ENCODE assay signal across 16 mouse cellular contexts in the genomic region with DNA sequence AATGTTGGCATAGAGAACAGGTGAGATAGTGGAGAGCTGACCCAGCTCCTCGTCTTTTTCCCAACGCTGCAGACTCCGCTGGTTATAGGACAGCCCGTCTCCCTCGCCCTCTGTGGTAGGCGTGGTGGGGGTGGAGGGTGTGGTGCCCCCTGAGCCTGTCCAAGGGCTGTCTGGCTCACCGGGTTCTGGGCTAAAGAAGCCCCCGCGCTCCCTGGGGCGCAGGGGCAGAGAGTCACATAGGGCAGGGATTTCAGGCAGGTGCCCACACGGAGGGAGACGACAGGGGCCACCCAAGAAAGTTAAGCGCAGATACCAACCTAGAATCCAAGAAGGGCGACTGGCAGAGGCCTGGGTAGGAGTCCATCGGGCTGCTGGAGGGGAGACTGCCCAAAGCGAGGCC. TPM values are rescaled to one million over a fixed set of nuclear protein-coding genes. Genes with fewer than 3 reads are reported as not detected.
"Had no signal": no experiment of that assay in that cellular context is flagged by ENCODE, and none has a peak within 500 bp of the region (broad histone marks: within the 10 kb centered on the region; RNA-seq: fewer than 3 reads in every experiment).

No protein-coding gene starts in this region.

- H3K27ac ChIP-seq: lung, embryonic 15.5 days; macrophage; midbrain, embryonic 13.5 days; midbrain, embryonic 15.5 days; neural tube, embryonic 12.5 days; stomach, embryonic 15.5 days; stomach, postnatal 0 days had no signal

- H3K4me3 ChIP-seq: lung, embryonic 15.5 days; megakaryocyte, embryonic 14.5 days; midbrain, embryonic 13.5 days; midbrain, embryonic 15.5 days; neural tube, embryonic 12.5 days; stomach, embryonic 15.5 days had no signal

- H3K27me3 ChIP-seq: lung, embryonic 15.5 days; megakaryocyte, embryonic 14.5 days; midbrain, embryonic 13.5 days; midbrain, embryonic 15.5 days; neural tube, embryonic 12.5 days; stomach, embryonic 15.5 days had no signal

- H3K4me1 ChIP-seq: lung, embryonic 15.5 days; midbrain, embryonic 13.5 days; midbrain, embryonic 15.5 days; neural tube, embryonic 12.5 days; stomach, embryonic 15.5 days had no signal

- DNase-seq: lung, adult 2 months; lung, postnatal 14 days; lung, postnatal 36 days; thymus, adult 2 months; thymus, postnatal 25 days; thymus, postnatal 4 days had no signal

RNA-seq across cellular contexts. Expression of gene Dhh, which starts 44.1 kb away (rescaled TPM):
- total RNA-seq: megakaryocyte progenitor cell, adult 5-6 weeks; monocyte, adult 5-6 weeks had no signal
- polyA plus RNA-seq: macrophage had no signal

RNA-seq across cellular contexts. Expression of gene Ddn, which starts 44.9 kb away (rescaled TPM):
- total RNA-seq: monocyte, adult 5-6 weeks had no signal
- polyA plus RNA-seq: macrophage; stomach, embryonic 15.5 days; stomach, postnatal 0 days had no signal
